Mouse (Mus musculus) stomach, postnatal 0 days (tissue): ENCODE measurements around the gene Nrxn3. TPM values are rescaled to one million over a fixed set of nuclear protein-coding genes. Genes with fewer than 3 reads are reported as not detected.

Experiments
- ATAC-seq: fragments of 200-750 bp; cut with Nextera tagmentation; 2 replicates; pipeline ENCODE4 v1.8.0; 2017; ENCODE audit not compliant: low FRiP score, low TSS enrichment
- DNase-seq: peaks from one replicate; pipeline ENCODE4 v3.0.0-alpha.2; 2016; ENCODE audit warnings: low spot score
- H3K27ac ChIP-seq: fragments of 300-500 bp; sonication (generic); replicated peaks from 2 replicates; pipeline ENCODE4 v1.5.1; 2014; ENCODE audit warnings: mild to moderate bottlenecking, control low read depth
- H3K27me3 ChIP-seq: fragments of 300-500 bp; sonication (generic); 2 replicates; pipeline ENCODE4 v1.6.1; 2014; ENCODE audit warnings: low read length; ENCODE audit not compliant: control insufficient read depth, insufficient read depth
- H3K36me3 ChIP-seq: fragments of 300-500 bp; sonication (generic); 2 replicates; pipeline ENCODE4 v1.6.1; 2014; ENCODE audit warnings: low read length, mixed read lengths; ENCODE audit not compliant: control insufficient read depth, insufficient read depth
- H3K4me1 ChIP-seq: fragments of 300-500 bp; sonication (generic); replicated peaks from 2 replicates; pipeline ENCODE4 v1.6.1; 2014; ENCODE audit warnings: antibody characterized with exemption; ENCODE audit not compliant: control insufficient read depth, insufficient read depth
- H3K4me2 ChIP-seq: fragments of 300-500 bp; sonication (generic); replicated peaks from 2 replicates; pipeline ENCODE4 v1.6.1; 2014; ENCODE audit warnings: low read depth, mild to moderate bottlenecking, control low read depth, moderate library complexity
- H3K4me3 ChIP-seq: fragments of 300-500 bp; sonication (generic); 2 replicates; pipeline ENCODE4 v1.5.1; 2014; ENCODE audit warnings: low read depth, low read length, control low read depth
- H3K9ac ChIP-seq: fragments of 300-500 bp; sonication (generic); 2 replicates; pipeline ENCODE4 v1.6.1; 2014; ENCODE audit warnings: mild to moderate bottlenecking, low read length, control low read depth, mixed read lengths
- H3K9me3 ChIP-seq: fragments of 300-500 bp; sonication (generic); 2 replicates; pipeline ENCODE4 v1.6.1; 2016; ENCODE audit warnings: low read length; ENCODE audit not compliant: control insufficient read depth
- CTCF ChIP-seq: IDR thresholded peaks from 2 replicates; pipeline ENCODE4 v1.5.1; 2016; ENCODE audit warnings: antibody characterized with exemption, low read depth, mild to moderate bottlenecking, moderate library complexity
- EP300 ChIP-seq: optimal IDR thresholded peaks from 2 replicates; pipeline ENCODE3; 2016; ENCODE audit warnings: antibody characterized with exemption
- WGBS: fragments of 180-500 bp; shearing (Covaris S2); extraction: QIAGEN DNeasy Blood & Tissue Kit; methylation state at CpG from one replicate; pipeline ENCODE4 v1.1.7; 2014; 5-methylcytosine and 5-hydroxymethylcytosine counted together
- polyA plus RNA-seq: library from polyadenylated mRNA; unstranded; fragments of >200 nt; fragmentation: Nextera tagmentation; extraction: Ambion mirVana; gene quantifications from 2 replicates; pipeline ENCODE4 v1.2.1, GENCODE M21; 2015

The Nrxn3 gene
- polyA plus RNA-seq, 1 experiment from 2014 or later = 1.0 TPM

DNA sequence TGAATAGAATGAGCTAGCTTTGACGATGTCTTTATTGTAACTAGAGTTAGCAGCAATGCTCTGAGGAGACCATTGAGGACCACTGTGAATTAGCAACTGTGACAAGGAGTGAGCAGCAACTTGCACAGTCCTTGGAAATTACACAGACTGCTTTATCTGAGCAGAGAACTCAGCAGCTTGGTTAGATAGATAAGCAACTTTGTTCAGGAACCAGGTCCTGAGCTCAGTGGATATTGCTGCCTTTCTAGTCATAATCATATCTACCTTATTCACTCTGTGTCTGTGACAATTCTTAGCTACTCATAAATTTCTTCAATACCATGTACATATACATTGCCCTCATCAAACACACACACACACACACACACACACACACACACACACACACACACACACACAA lies 70.6 kb downstream of the Nrxn3 start:
- H3K4me2 ChIP-seq = no peak overlapping the region
- H3K36me3 ChIP-seq = no peaks in the 10 kb centered on the region
- no peaks in the 10 kb centered on the region for H3K27me3 ChIP-seq
- DNase-seq = no peak
- WGBS = 94% methylated on average over 1 of the region's 1 CpGs
- H3K4me3 ChIP-seq = no peak overlapping the region
- no peaks in the 10 kb centered on the region for H3K9me3 ChIP-seq
- ATAC-seq = no peak
- TF ChIP-seq CTCF (no peak), EP300 (no peak)
- H3K9ac ChIP-seq = no peak overlapping the region
- no peaks in the 10 kb centered on the region for H3K4me1 ChIP-seq
- no peak overlapping the region for H3K27ac ChIP-seq

DNA sequence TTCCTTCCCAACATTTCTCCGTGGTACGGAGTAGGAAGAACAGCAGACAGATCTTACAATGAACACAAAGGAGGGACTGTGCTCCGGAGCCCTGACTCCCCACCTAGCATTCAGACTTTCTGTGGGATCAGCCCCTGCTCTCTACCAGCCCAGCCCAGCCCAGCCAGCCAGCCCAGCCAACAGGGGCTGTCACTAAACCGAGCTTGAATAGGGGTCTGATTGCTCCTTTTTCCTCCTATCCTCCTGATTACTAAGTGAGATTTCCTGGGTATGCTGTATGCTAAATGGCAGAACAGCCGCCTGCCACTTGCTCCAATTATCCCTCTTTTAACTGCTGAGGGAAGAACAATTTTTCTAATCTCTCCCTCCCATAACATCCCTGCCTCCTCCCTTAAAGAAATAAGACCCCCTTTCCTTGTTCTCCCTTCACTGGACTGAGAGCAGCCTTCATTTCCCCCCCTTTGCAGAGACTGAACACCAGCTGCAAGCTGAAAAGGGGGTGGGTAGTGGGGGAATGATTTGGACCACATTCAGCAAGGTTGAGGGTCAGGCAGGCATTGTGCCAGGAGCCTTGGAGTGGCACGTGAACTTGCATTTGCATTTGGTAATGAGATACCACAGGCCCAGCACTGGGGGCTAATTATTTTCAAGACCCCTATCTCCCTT lies 78.4 kb downstream of the Nrxn3 start:
- ATAC-seq = no peak
- no peak for DNase-seq

GRCm38 (mm10) chr12:88801656-88802007 lies 79.0 kb downstream of the Nrxn3 start:
- H3K4me1 ChIP-seq = no peaks in the 10 kb centered on the region
- ATAC-seq (no peak), DNase-seq (no peak)
- TF ChIP-seq CTCF = no peak
- no peak for TF ChIP-seq EP300
- no peaks in the 10 kb centered on the region for H3K36me3 ChIP-seq
- no peaks in the 10 kb centered on the region for H3K9me3 ChIP-seq
- no peak overlapping the region for H3K4me3 ChIP-seq
- no peak overlapping the region for H3K4me2 ChIP-seq
- 60% methylated on average over 1 of the region's 1 CpGs for WGBS
- H3K27me3 ChIP-seq = no peaks in the 10 kb centered on the region
- H3K27ac ChIP-seq = no peak overlapping the region
- H3K9ac ChIP-seq = no peak overlapping the region

More for the DNA sequence above, 78.4 kb downstream of the Nrxn3 start:
- TF ChIP-seq EP300 = no peak
- TF ChIP-seq CTCF = no peak
- Histone ChIP-seq H3K9ac (no peak overlapping the region), H3K4me2 (no peak overlapping the region), H3K27ac (no peak overlapping the region), H3K36me3 (no peaks in the 10 kb centered on the region), H3K27me3 (no peaks in the 10 kb centered on the region), H3K4me3 (no peak overlapping the region), H3K4me1 (no peaks in the 10 kb centered on the region), H3K9me3 (no peaks in the 10 kb centered on the region)
- WGBS = 28% methylated on average over 6 of the region's 6 CpGs

- Histone ChIP-seq H3K27ac (no peak overlapping the region), H3K4me3 (no peak overlapping the region), H3K9ac (no peak overlapping the region), H3K4me1 (no peaks in the 10 kb centered on the region), H3K4me2 (no peak overlapping the region), H3K36me3 (no peaks in the 10 kb centered on the region), H3K9me3 (no peaks in the 10 kb centered on the region), H3K27me3 (no peaks in the 10 kb centered on the region)
- TF ChIP-seq CTCF = no peak
- no peak for TF ChIP-seq EP300
- DNase-seq (no peak), ATAC-seq (no peak)
- WGBS = 80% methylated on average over 1 of the region's 1 CpGs
These were observed 86.3 kb downstream of the Nrxn3 start for GRCm38 (mm10) chr12:88808947-88809346.

DNA sequence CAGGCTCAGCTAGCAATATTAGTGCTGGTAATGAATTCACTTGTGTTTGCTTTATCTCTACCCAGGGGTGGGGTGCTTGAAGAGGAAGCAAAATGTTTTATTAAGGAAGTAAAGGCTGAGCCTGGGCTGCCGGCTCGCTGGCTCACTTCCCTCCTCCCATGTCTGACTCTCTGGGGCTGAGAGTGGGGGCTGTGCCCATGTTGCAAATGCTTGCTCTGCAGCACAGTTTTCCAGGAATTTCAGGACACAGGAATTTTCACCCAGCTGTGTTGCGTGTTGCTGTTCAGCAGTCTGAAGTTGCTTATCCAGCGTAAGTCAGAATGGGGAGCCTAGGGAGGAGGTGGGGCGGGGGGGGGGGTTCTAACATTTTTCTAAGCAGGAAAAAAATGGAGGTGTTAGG lies 89.5 kb downstream of the Nrxn3 start:
- no peak for DNase-seq
- Histone ChIP-seq H3K4me2 (no peak overlapping the region), H3K4me3 (no peak overlapping the region), H3K27ac (no peak overlapping the region), H3K4me1 (no peaks in the 10 kb centered on the region), H3K9me3 (no peaks in the 10 kb centered on the region), H3K9ac (no peak overlapping the region), H3K27me3 (no peaks in the 10 kb centered on the region), H3K36me3 (no peaks in the 10 kb centered on the region)
- ATAC-seq = 0 out of 2 replicates have a peak, but pooled peaks have one; percentile 38
- 35% methylated on average over 5 of the region's 5 CpGs for WGBS
- no peak for TF ChIP-seq EP300
- TF ChIP-seq CTCF = no peak

DNA sequence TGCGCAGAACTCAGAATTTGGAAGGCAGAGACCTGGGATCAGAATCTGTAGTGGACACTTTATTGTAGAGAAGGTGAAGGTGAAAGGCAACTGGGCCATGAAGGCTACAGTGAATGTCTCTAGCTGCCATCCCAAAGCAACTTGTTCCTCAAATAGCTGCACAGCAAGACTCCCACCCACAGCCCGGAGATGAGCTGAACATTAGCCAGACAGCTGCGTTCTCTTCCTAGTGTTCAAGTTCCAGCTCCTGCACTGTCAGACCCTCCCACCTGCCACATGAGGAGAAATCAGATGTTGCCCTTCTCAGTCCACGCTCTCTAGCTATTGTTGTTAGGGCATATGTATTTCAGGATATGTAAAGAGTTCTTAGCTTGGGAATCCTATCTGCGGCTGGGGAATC lies 94.2 kb downstream of the Nrxn3 start:
- Histone ChIP-seq H3K27ac (no peak overlapping the region), H3K36me3 (no peaks in the 10 kb centered on the region), H3K4me3 (no peak overlapping the region), H3K9ac (no peak overlapping the region), H3K4me2 (no peak overlapping the region), H3K9me3 (no peaks in the 10 kb centered on the region), H3K4me1 (no peaks in the 10 kb centered on the region), H3K27me3 (no peaks in the 10 kb centered on the region)
- WGBS = 86% methylated on average over 5 of the region's 5 CpGs
- ATAC-seq (no peak), DNase-seq (no peak)
- TF ChIP-seq CTCF (no peak), EP300 (no peak)
